Mouse (Mus musculus) erythroblast, embryonic 14.5 days (primary cell): ENCODE results near the gene Adh7. TPM values are rescaled to one million over a fixed set of nuclear protein-coding genes. Genes with fewer than 3 reads are reported as not detected.

Experiments used
- H3K27me3 ChIP-seq: 2 replicates; pipeline ENCODE4 v1.6.1; 2012; ENCODE audit warnings: inconsistent platforms; ENCODE audit not compliant: control insufficient read depth
- H3K36me3 ChIP-seq: 2 replicates; pipeline ENCODE4 v1.6.1; 2012; ENCODE audit warnings: mild to moderate bottlenecking, inconsistent platforms; ENCODE audit not compliant: control insufficient read depth
- H3K4me1 ChIP-seq: 2 replicates; pipeline ENCODE4 v1.6.1; 2012; ENCODE audit warnings: inconsistent platforms; ENCODE audit not compliant: control insufficient read depth
- H3K4me3 ChIP-seq: replicated peaks from 2 replicates; pipeline ENCODE3; 2012; ENCODE audit warnings: moderate library complexity, mild to moderate bottlenecking, inconsistent platforms
- H3K9me3 ChIP-seq: 2 replicates; pipeline ENCODE4 v1.6.1; 2012; ENCODE audit warnings: low read length, inconsistent platforms, mixed read lengths; ENCODE audit not compliant: control insufficient read depth
- GATA1 ChIP-seq: IDR thresholded peaks from 2 replicates; pipeline ENCODE4 v1.6.1; 2012; ENCODE audit warnings: low read length, inconsistent platforms, mixed read lengths
- TAL1 ChIP-seq: IDR thresholded peaks from 3 replicates; pipeline ENCODE4 v1.6.1; 2012; ENCODE audit warnings: low read length, inconsistent platforms, mixed read lengths
- polyA plus RNA-seq: library from polyadenylated mRNA; stranded (reverse); fragments of >175 nt; gene quantifications from 2 replicates; pipeline ENCODE4 v1.2.3, GENCODE M21; 2012

Gene Adh7
- polyA plus RNA-seq, 1 experiment, result not detected

DNA sequence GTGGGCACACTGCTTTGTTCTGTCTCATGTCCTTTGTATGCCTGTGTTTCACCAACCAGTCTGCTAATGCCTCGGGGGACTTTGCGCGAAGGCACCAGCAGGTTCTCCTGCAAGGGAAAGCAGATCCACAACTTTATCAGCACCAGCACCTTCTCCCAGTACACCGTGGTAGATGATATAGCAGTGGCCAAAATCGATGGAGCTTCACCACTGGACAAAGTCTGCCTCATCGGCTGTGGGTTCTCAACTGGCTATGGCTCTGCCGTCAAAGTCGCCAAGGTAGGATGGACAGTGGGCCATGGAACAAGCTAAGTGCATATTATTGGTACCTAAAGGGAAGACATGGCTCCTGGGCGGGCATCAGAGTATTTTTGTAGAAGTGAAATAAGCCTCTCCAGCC, 65.0 kb downstream of the Adh7 start:
- H3K4me3 ChIP-seq, result no peak overlapping the region
- H3K9me3 ChIP-seq, result 0 out of 2 replicates have a peak, but pooled peaks cover 2% of the 10 kb centered on the region
- TF ChIP-seq TAL1 (no peak), GATA1 (no peak)
- no peaks in the 10 kb centered on the region for H3K36me3 ChIP-seq
- no peaks in the 10 kb centered on the region for H3K4me1 ChIP-seq
- no peaks in the 10 kb centered on the region for H3K27me3 ChIP-seq

Other genes with a start within 250 kb of the Adh7 start
- 0.18 and 0.29 TPM in 2 replicates for gene Dapp1, start 236.2 kb upstream of the Adh7 start, polyA plus RNA-seq
- not detected in 2 replicates for gene 1110002E22Rik, start 152.7 kb upstream of the Adh7 start, polyA plus RNA-seq
- not detected in 2 replicates for gene Gm5105, start 150.4 kb upstream of the Adh7 start, polyA plus RNA-seq
- 0.45 and 0.54 TPM in 2 replicates for gene Trmt10a, start 74.3 kb upstream of the Adh7 start, polyA plus RNA-seq
- gene Mttp, start 72.8 kb upstream of the Adh7 start, polyA plus RNA-seq, result 0.02 and 0.04 TPM in 2 replicates
- not detected in 2 replicates for gene 4930579F01Rik, start 23.9 kb upstream of the Adh7 start, polyA plus RNA-seq
- not detected in 2 replicates for gene Adh1, start 43.2 kb downstream of the Adh7 start, polyA plus RNA-seq
- not detected in 2 replicates for gene Adh6a, start 95.5 kb downstream of the Adh7 start, polyA plus RNA-seq
- not detected in 2 replicates for gene Adh6b, start 124.0 kb downstream of the Adh7 start, polyA plus RNA-seq
- not detected in 2 replicates for gene Adh4, start 197.7 kb downstream of the Adh7 start, polyA plus RNA-seq
- 0.34 and 0.47 TPM in 2 replicates for gene Adh5, start 225.3 kb downstream of the Adh7 start, polyA plus RNA-seq